Mouse (Mus musculus): ENCODE data around the gene Sh2d1b1.
"Not testable (repeated sequence)": the region's sequence is repeated elsewhere in the genome, so short reads cannot be mapped to it uniquely, and the experiment has no call there.

The Sh2d1b1 gene

GRCm38 (mm10) chr1:170277016-170277415, at the start of gene Sh2d1b1:
TSS of gene Sh2d1b1 (plus strand) at chr1:170277320.
- no peak for DNase-seq (ENCODE audit: low spot score)

GRCm38 (mm10) chr1:170232688-170233087, 44.4 kb upstream of the Sh2d1b1 start, which contains the start of gene Sh2d1b2:
TSS of gene Sh2d1b2 (plus strand) at chr1:170232749.
- not testable (repeated sequence) for DNase-seq (ENCODE audit: low spot score)

DNA sequence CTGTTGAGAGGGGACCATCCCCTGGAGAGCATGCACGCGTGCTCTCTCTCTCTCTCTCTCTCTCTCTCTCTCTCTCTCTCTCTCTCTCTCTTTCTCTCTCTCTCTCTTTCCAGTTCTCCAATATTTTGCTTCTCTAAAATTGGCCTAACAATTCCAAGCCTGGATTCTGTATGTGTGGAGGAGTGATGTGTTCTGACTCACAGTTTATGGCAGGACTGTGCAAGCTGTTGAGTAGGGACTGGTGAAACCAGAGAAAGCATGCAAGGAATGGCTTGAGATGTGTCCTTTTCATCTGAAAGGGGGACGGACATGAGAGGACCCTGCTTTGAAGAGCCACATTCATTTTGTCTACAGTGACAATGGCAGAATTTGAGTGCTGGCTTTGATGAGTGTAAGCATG, 32.1 kb upstream of the Sh2d1b1 start:
- no peak for DNase-seq (ENCODE audit: low spot score)

GRCm38 (mm10) chr1:170254893-170255559, 22.1 kb upstream of the Sh2d1b1 start:
- DNase-seq (ENCODE audit: low spot score): no peak

DNA sequence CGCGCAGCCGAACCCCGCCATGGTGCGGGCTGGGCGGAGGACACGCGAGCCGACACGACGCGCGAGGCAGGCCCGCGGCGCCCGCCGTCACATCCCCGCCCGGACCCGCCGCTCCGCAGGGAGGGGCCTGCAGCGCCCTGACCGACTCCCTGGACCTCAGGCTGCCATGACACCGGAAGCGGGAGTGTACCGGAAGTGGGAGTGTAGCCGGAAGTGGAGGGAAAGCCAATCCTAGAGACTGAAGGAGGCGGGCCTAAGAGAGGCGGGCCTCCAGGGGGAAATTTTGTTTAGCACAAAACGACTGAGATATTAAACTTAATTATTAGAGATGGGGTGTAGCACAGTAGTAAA, 21.6 kb upstream of the Sh2d1b1 start:
- DNase-seq (ENCODE audit: low spot score): peak; percentile 91

DNA sequence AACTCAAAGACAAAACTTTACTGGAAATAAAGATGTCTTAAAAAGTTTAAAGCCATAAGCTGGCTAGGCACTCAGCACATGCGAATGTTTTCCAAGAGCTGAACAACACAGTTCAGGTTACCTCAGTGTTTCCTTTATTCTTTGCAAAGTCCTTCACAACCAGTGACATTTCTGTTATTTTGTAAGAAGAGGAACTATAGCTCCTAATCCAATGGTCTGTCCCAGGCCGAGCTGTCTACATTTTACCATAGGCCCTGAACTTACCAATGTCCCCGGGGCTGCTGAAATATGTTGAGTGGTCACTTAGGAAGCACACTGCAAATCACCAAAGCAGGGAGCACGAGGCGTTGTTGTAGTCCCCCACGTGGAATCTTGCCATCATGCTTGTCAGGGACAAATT, 6.8 kb upstream of the Sh2d1b1 start:
- DNase-seq (ENCODE audit: low spot score): no peak

DNA sequence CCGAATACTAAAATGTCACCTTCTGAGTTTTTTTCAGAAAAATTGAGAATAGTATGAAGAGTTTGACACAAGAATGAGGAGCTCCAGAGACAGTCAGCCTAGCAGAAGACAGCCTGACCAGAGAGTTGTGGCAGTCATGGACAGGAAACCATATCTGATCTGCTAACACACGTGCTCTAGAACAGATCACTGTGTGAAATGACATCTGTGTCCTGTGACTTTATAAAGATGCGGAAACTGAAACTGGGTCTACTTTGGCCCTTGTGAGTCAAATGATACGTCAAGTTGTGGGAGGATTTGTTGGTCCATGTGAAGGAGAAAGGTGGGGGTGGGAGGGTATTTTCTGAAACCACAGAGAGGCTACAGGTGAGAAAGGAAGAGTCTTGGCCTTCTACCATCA, 6.4 kb upstream of the Sh2d1b1 start:
- DNase-seq (ENCODE audit: low spot score): no peak

DNA sequence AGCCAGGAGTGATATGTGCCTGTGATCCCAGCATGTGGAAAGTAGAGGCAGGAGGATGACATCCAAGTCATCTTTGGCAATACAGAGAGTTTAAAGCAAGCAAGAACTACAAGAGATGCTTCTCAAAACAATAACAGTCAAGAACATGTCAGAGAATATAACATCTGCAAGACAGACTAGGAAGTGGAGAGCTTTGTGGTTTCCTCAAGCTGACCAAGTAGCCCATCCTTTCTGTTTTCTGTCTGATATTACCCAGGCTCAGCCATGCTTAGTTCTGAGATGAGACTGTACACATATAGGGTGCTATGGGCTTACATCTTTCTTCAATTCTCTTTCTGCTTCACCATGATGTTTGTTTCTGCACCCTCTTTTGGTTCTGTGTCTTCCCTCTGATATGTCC, 3.9 kb upstream of the Sh2d1b1 start:
- no peak for DNase-seq (ENCODE audit: low spot score)

- DNase-seq (ENCODE audit: low spot score): no peak
These were observed 5.5 kb downstream of the Sh2d1b1 start for GRCm38 (mm10) chr1:170282415-170283129.

DNA sequence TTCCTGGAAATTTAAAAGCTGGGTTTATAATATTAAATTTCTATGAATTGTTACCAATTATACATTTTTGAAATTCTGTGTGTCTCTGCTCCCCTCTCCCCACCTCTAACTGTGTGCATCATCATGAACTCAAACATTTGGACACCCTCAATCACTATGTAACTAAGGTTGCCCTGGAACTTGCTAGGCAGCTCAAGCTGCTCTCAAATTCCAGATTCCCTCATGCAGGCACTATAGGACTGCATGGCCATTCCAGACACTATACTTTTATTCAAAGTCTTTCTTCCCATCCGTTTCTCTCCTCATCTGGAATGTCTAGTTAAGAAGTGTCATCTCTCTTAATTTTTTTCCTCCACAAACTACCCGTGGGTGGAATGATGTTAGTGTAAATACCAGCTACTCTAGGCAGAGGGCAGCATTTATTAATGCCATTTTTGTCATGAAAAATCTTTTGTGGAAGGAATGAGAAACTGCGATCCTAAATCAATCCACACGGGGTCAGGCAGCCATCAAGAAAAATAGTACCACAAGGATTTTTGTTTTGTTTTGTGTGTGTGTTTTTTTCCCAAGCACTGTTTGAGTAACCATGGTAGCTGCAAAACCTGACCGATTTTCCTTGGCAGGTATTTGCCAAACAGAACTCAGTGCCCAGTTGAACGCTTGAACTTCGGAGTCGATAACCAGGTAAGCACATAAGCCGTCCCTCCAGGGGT, 15.3 kb downstream of the Sh2d1b1 start:
- DNase-seq (ENCODE audit: low spot score): peak; percentile 82

- DNase-seq (ENCODE audit: low spot score): no peak
These were observed 16.1 kb downstream of the Sh2d1b1 start for GRCm38 (mm10) chr1:170293257-170293656.

GRCm38 (mm10) chr1:170294786-170295570, 17.9 kb downstream of the Sh2d1b1 start:
- peak; percentile 29 for DNase-seq (ENCODE audit: low spot score)

DNA sequence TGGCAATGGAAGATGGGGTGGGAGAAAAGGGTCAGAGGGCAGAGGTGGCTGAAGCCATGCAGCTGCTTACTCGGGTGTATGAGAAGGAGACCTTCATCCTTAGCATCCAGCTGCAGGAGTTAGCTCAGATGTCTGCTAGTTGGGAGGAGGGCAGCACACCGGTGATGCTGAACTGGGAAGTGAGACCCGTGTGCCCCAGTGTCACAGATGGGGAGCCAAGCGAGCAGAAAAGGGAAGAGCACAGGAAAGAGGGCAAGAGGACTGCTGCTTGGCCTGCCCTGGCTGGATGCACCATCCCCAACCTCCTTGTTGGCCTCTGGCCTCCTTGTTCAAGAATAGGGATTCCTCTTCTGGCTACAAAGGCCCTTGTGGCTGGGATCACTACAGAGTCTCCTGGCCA, 22.4 kb downstream of the Sh2d1b1 start:
- DNase-seq (ENCODE audit: low spot score): no peak

DNA sequence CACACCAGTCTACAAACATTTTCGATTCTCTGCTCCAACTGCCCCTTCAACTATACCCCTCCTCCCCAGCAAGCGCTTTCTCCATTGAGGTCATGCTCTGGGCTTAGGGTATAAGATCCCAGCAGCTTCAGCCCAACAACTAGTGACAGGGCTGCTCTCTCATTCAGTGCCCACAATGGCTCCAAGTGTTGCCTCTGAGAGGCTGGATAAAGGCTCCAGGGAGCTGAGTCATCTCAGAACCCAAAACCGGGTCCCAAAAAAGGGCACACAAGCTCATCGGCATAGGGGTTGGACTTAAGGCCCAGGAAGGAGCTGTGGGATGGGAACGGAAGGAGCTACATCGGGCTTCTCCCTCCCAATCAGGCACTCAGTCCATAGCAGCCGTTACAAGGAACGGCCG, 24.6 kb downstream of the Sh2d1b1 start:
- no peak for DNase-seq (ENCODE audit: low spot score)

DNA sequence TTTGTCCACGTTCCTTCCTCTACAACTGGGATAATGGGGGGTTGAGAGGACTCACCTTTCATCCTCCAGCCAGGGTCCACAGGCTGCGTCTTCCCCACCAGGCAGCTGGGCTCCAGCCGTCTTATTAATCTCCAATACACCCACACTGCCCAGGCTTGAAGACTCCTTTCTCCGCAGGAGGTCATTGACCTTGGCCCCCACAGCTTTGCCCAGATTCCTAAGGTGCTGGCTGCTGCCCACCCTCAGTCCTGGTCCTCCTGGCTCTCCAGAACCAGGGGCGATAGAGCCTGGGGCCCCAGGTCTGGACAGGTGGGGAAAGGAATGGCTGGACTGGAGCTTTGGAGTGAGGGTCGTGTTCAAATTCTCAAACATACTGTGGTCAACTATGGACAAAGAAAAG, 25.3 kb downstream of the Sh2d1b1 start:
- no peak for DNase-seq (ENCODE audit: low spot score)

DNA sequence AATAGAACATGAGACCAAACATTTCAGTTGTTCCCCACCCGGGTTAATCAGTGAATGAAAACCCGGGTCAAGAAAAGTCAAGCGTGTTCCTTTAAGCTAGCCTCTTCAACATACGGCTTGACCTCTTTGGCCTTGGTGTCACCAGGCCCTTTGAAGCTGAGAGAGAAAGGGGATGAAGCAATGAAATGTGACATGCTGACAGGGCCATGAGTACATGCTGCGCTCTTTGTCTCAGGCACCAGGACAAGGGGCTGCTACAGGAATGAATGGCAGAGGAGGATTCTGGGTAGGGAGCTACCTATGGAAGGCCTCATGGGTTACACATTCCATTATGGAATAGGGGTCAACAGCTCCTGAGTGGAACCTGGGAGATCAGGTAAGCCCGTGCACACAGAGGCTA, 26.0 kb downstream of the Sh2d1b1 start:
- DNase-seq (ENCODE audit: low spot score): peak; percentile 77

GRCm38 (mm10) chr1:170305002-170305401, 27.9 kb downstream of the Sh2d1b1 start:
- no peak for DNase-seq (ENCODE audit: low spot score)

GRCm38 (mm10) chr1:170306232-170306631, 29.1 kb downstream of the Sh2d1b1 start, which contains the start of gene Gm7694:
TSS of gene Gm7694 (minus strand) at chr1:170306332.
- no peak for DNase-seq (ENCODE audit: low spot score)

DNA sequence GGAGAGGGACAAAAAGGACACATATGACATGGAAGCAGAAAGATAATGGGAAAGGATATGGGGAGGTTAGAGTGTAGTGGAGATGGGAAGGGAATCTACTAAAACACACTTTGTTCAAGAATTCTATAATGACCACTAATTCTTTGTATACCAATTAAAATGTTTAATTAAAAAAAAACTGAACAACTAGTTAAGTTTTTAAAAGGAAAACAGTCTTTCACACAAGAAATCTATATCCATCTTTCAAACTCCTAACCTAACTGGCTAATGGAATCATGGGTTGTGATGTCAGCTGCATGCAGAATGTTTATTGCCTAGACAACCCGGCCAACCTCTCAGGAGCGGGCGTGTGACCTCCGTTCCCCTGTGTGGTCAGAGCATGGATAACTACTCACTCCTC, 31.4 kb downstream of the Sh2d1b1 start, which contains the start of gene Spata46:
Gene Spata46 (plus strand): TSS at position 301 of the 400 bp plus-strand sequence.
- DNase-seq (ENCODE audit: low spot score): no peak

- no peak for DNase-seq (ENCODE audit: low spot score)
These were observed 34.3 kb downstream of the Sh2d1b1 start for GRCm38 (mm10) chr1:170311431-170311830.

- DNase-seq (ENCODE audit: low spot score): no peak
These were observed 44.9 kb downstream of the Sh2d1b1 start for GRCm38 (mm10) chr1:170322046-170322445.

DNA sequence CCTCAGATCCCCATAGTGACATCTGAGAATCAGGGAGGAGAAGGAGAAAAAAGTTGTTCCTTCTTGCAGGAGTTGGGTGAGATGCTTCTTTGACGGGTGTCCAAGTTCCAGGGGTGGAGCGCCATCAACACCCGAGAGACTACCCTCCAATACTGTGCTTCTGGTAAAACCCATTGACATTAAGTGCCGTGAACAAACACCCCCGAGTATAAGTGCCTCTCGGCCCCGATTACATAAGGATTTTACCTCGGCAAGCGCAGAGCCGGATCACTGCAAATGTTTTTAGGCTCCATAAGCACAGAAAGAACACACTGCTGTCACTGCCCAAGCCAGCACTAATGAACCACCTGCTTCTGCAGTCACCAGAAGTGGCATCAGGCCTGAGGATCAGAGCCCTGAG, 45.9 kb downstream of the Sh2d1b1 start:
- no peak for DNase-seq (ENCODE audit: low spot score)
